Mouse (Mus musculus): ENCODE measurements around the gene Pcsk7.
A peak's percentile ranks its signal among the peaks of the same experiment; 100 is the strongest.

Gene Pcsk7

GRCm38 (mm10) chr9:45906355-45907077, at the start of gene Pcsk7, which contains the start of gene Rnf214:
Gene Pcsk7 (plus strand): TSS chr9:45906497.
Gene Rnf214 (minus strand): TSS chr9:45906911.
- peak; percentile 77 for DNase-seq (ENCODE audit: low read depth, low spot score)

DNA sequence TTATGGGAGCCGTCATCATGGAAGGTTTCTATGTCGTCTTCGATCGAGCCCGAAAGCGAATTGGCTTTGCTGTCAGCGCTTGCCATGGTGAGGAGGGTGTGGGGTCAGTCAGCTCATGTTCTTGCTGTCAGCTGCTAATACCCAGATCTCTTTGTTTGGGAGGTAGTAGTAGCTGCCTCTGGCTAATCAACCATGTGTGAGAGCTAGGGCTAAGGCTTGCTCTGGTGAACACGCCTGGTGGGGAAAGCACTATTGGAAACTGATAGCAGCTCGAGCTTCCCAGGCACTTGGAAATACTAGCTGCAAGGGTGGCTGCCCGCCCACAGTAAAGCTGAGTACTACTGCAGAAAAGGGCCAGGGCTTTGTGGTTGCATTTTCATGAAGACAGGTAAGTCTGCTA, 46.9 kb upstream of the Pcsk7 start:
- no peak for DNase-seq (ENCODE audit: low read depth, low spot score)

- DNase-seq (ENCODE audit: low read depth, low spot score) = no peak
These were observed 44.5 kb upstream of the Pcsk7 start for GRCm38 (mm10) chr9:45861813-45862212.

GRCm38 (mm10) chr9:45869181-45869580, 37.1 kb upstream of the Pcsk7 start:
- DNase-seq (ENCODE audit: low read depth, low spot score) = no peak

- no peak for DNase-seq (ENCODE audit: low read depth, low spot score)
These were observed 36.0 kb upstream of the Pcsk7 start for GRCm38 (mm10) chr9:45870265-45870664.

DNA sequence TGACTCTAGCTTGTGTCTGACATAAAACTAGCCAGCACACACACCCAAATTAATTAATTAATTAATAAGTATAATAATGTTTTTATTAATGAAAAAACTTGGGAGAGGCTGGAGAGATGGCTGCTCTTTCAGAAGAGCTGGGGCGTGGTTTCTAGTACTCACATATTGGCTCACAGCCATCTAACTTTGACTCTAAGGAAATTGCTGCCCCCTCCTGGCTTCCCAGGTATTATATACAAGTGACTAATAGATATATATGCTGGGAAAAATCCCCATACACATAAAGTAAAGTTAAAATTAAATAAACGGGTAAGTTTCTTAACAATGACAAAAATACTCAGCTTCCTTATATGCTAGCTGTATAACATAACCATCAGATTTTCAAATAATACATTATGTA, 28.4 kb upstream of the Pcsk7 start:
- DNase-seq (ENCODE audit: low read depth, low spot score) = no peak

DNA sequence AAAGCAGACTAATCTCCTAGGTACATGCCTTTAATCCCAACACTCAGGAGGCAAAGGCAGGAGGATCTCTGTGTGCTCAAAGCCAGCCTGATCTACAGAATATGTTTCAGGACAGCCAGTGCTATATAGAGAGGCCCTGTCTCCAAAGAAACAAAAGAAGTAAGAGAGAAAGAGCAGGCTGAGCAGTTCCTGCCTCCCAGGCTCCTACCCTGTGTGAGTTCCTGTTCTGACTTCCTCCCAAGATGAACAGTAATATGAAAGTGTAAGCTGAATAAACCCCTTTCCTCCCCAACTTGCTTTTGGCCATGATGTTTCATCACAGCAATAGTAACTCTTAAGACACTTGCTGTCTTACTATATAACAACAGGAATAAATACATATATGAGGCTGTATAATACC, 12.6 kb upstream of the Pcsk7 start:
- no peak for DNase-seq (ENCODE audit: low read depth, low spot score)

DNA sequence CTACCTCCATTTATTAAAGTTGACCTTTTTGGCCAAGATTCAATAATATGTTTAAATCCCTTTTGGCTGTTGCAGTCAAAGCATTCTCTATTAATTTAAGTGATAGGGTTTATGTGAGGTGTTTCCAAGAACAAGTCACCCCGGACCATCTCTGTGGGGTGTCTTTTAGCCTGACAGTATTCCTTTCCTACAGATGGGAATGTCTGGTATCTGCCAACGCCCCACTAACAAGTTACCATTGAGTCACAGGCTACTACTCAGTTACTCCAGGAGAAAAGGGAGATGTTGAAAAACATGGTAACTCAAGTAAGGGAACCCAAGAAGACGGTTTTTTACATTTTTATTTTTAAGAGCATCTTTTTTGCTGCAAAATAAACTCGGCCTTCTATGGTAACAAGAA, 1.1 kb upstream of the Pcsk7 start:
- peak; percentile 25 for DNase-seq (ENCODE audit: low read depth, low spot score)

DNA sequence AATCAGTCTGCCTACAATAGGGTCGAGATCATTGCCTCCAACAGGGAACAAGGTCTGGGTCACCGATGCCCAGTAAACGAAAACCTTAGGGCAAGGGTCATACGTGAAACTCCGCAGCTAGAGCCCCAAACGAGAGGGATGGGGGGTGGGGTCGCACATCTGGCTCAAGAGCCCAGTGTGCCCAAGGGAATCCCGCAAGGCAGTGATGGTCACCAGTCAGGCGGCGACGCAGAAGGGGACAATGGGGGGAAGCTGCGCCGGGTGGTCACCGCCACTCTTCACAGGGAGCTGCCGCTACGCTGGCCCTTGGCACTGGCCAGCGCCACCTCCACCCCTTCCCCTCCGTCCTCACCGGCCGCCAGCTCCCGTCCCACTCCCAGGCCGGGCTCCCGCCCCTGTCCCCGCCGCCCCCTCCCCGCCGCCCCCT, 473 bp upstream of the Pcsk7 start:
- peak; percentile 31 for DNase-seq (ENCODE audit: low read depth, low spot score)

DNA sequence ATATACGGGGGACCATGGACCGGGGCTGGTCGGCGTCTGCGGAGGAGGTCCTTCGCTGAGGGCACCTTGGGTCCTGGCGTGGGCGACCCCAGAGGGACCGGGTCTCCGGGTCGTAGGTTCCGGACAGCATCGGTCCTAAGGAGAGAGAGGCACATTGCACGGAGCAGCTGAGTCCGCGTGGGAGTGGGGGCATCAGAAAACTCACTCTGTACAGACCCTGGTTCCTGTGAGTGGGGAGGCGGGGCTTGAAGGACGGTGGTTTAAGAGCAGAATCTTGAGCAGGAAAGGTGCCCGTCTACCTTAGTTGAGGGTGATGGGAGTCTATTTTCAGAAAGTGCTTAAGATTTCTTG, 756 bp downstream of the Pcsk7 start:
- no peak for DNase-seq (ENCODE audit: low read depth, low spot score)

DNA sequence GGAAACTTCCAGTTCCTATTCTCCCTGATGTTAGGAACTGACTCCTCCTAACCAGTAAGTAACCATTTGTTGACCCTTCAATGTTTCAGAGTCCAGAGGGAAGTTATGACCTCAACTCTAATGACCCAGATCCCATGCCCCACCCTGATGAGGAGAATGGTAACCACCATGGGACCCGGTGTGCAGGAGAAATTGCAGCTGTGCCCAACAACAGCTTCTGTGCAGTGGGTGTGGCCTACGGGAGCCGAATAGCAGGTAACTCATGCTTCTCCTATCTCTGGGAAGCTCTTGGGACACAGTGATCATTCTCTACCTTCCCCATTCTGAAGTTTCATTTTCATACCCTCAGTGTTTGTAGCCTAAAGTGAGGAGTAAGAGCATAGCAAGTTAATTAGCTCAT, 4.7 kb downstream of the Pcsk7 start:
- no peak for DNase-seq (ENCODE audit: low read depth, low spot score)

DNA sequence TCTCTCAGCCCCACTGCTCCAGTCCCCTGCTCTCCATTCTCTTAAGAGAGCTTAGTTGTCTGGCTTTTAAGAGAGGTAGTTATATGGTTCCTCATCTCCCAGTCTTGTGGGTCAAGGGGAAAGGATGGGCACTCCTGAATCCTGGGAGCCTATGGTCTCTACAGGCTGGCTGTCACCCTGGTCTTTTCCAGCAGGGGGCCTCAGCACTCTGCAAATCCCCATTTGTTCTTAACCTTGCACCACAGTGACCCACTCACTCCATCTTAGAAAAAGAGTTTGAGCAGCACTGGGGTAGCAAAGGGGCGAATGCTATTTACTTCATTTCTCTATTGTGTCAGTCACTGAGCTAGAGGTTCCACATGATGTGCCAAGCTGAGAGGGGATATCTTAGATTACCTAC, 5.4 kb downstream of the Pcsk7 start:
- DNase-seq (ENCODE audit: low read depth, low spot score) = peak; percentile 44

GRCm38 (mm10) chr9:45915659-45916058, 9.4 kb downstream of the Pcsk7 start:
- no peak for DNase-seq (ENCODE audit: low read depth, low spot score)

GRCm38 (mm10) chr9:45917041-45917934, 11.0 kb downstream of the Pcsk7 start:
- DNase-seq (ENCODE audit: low read depth, low spot score) = no peak

DNA sequence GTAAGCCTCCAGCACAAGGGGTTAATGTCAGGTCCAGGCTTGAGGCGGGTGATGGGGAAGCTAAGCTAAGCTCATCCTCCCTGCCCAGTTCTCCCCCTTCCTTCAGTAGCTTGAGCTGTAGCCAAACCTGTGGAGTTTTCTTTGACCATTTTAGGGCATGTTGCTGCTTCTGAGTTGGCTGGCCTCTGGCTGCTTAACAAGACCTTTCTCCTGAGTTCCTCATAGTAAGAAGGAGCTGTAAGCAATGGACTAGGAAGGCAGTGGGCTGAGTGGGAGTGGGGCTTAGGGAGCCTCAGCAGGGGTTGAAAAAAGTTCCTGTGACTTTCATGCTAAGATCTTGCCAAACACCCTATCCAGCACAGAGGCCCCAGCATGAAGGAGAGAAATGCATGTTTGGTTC, 13.6 kb downstream of the Pcsk7 start:
- DNase-seq (ENCODE audit: low read depth, low spot score) = no peak

DNA sequence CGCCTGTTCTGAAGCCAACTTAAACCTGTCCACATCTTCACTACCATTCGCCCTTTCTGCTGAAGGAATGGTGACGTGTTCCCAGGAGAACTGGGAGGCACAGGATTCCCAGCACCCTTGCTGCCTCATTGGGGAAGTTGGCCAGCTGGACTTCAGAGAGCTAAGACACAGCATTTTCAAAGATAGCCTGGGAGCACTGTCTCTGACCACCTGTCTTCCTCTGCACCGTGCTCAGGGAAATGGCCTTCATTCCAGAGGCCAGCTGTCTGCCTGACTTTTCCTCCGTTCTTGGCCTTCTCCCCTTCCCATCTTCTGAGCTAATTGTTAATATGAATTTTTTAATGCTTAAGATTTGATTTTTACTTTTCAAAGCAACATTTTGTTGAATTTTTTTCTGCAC, 23.0 kb downstream of the Pcsk7 start:
- DNase-seq (ENCODE audit: low read depth, low spot score) = no peak

DNA sequence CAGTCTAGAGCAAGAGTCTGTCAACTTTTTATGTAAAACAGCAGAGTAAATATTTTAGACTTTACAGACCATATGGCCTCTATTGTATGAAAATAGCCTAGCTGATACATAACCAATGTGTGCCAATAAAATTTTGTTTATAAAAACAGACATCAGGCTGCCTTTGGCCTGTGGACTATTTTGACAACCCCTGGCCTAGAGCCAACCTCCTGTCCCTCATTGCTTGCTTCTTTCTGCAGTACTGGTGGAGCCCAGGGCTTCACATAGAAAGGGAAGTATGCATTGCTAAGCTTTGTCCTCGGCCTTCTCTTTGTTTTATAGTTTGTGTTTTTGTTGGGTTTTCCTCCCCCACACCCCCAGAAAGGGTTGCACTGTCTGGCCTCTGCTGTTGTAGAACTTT, 25.7 kb downstream of the Pcsk7 start:
- DNase-seq (ENCODE audit: low read depth, low spot score) = no peak

- DNase-seq (ENCODE audit: low read depth, low spot score) = no peak
These were observed 26.5 kb downstream of the Pcsk7 start for GRCm38 (mm10) chr9:45932571-45933415.

DNA sequence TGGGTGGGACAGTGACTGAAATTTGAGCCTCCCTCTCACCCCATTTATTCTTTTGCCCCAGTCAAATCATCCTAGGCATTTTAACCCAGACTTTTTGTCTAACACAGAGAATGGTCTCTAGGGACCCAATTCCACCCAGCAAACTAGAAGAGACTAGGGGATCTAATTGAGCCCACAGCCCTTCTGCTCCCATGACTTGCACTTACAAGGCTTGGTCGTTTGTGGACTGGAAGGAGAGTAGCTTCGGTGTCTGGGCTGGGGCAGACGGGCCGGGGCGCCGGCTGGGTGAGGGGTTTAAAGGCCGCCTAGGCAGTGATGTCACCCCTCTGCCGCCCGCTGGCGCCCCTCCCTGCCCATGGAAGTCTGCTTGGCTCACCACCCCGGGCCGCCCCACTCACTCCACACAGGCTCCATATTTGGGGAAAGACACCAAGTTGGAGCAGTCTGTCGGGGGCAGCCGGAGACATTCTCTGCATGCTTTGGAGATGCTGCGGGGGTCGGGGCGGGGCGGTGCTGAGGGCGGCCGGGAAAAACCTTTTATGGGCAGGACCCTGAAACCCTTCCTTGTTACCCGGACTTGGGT, 29.4 kb downstream of the Pcsk7 start, which contains the start of gene Tagln:
Gene Tagln (minus strand): TSS at position 431 of the 583 bp plus-strand sequence.
- no peak for DNase-seq (ENCODE audit: low read depth, low spot score)

GRCm38 (mm10) chr9:45936883-45937282, 30.6 kb downstream of the Pcsk7 start:
- peak; percentile 71 for DNase-seq (ENCODE audit: low read depth, low spot score)

DNA sequence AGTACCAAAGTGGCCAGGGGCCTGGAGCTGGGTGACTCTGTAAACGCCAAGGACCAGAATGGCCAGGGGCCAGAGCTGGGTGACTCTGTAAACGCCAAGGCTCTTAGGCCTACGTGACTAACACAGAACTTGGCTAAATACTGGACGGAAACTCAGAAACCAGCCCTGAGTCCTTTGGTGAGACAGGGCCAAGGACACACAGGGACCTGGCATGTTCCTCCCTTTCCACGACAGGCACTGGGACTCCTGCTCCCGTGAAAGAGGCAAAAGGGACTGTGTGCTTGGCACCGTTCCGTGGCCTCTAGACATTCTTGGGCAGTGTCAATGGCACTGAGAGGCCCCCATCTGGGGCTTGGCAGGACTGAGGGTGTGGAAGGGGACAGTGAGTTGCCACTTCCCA, 31.8 kb downstream of the Pcsk7 start:
- DNase-seq (ENCODE audit: low read depth, low spot score) = no peak
